Mouse (Mus musculus): ENCODE results near the gene Galnt10.

The Galnt10 gene

GRCm38 (mm10) chr11:57747294-57748080, 102.2 kb downstream of the Galnt10 start:
- DNase-seq = no peak

- DNase-seq = no peak
Observed at GRCm38 (mm10) chr11:57753538-57754203, 108.4 kb downstream of the Galnt10 start.

- no peak for DNase-seq
Observed at GRCm38 (mm10) chr11:57758621-57759020, 113.4 kb downstream of the Galnt10 start.

GRCm38 (mm10) chr11:57760509-57761058, 115.3 kb downstream of the Galnt10 start:
- no peak for DNase-seq

DNA sequence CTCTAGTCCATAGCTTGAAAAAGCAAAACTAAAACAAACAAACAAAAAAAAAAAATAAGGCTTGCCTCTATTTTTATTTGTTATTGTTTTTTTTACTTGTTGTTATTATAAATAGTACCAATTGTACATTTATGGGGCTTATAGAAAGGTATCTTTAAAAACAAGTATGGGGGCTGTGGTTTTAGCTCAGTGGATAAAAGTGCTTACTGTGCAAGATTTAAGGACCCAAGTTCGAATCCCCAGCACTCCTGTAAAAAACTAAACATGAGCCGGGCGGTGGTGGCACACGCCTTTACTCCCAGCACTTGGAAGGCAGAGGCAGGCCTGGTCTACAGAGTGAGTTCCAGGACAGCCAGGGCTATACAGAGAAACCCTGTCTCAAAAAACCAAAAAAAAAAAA, 116.1 kb downstream of the Galnt10 start:
- no peak for DNase-seq

- no peak for DNase-seq
Observed at GRCm38 (mm10) chr11:57764124-57764523, 118.9 kb downstream of the Galnt10 start.

DNA sequence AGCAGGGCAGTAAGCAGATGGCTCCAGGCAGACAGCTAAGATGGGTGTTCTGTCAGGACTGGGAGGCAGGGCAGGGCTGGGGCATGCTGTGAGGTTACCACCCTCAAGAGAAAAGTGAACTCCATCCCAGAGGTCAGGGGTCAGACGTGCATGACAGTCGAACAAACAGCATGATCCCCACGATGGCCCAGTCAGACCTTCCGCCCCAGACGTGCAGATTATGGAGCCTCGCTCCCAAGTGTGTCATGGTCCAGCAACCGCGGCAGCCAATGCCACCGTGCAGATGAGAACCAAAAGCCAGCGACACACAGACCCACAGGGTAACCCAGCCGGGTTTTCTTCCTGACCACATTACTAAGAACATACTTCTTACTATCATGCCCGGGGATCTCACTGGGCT, 121.4 kb downstream of the Galnt10 start:
- DNase-seq = no peak

DNA sequence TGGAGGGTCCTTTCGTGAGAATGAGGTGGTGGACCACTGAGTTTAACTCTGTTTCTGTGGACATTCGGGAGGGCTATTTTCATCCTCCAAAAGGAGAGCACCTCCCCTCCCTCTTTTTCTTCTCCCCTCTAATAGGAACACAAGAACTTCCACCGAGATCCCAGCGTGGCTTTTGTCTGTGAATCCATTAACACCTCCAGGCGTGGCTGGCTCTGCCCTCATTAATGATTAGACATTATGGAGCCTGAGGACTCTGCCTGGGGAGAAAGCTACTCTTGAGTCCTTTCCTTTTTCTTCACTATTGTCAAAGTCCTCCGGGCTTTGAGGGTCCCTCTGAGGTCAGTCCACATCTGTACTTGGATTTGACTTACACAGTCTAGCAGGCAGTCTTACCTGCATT, 121.9 kb downstream of the Galnt10 start:
- no peak for DNase-seq

DNA sequence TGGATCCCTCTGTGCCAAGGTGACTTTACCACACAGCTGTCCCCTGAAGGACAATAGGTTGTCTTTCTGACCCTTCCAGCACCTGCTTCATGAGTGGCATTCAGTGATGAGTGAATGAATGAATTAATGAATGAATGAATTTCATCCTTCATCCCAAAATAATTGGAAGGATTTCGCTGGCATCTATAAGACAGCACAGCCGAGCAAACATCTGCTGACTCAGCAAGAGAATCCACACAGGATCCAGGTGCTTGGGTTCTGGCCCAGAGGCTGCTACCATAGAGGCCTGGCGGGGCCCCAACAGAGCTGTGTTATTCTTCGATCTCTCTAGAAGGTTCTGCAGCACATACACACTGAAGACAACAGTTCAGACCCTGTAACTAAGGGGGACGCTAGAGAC, 125.5 kb downstream of the Galnt10 start:
- DNase-seq = no peak

GRCm38 (mm10) chr11:57771676-57772075, 126.4 kb downstream of the Galnt10 start:
- DNase-seq = peak; percentile 19

DNA sequence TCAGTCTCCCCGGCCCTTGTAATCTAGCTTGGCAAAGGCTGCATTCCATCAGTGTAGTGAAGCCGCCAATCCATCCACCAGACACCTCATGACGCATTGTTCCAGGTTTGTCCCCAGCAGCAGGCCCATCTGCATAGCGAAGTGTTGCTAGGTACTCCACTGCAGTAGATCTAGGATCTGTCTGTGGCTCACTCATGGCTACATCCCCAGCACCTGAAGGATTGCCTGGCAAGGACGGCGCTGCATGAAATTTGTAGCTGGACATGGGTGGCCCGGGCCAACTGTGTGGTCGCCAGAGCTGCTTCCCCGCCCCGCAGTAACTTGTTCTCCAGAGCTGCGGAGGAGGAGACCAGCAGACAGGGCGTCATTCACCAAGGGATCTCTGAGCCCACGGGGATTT, 128.2 kb downstream of the Galnt10 start:
- no peak for DNase-seq

DNA sequence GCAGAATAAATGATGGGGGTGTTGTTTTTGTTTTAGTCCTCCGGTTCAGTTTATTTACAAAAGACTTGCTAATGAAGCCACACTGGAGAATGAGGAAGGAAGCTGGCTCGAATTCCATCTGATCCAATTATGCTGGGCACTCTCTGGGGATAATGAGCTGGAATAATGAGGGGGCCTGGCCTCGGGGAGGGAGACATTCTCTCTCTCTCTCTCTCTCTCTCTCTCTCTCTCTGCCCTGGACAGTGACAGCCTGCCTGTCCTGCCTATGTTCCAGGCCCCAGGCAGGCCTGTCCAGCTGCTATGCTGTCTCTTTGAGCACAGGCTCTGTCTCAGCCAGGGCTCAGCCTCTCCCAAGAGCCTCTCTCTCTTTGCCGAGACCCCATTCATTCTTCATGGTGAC, 128.7 kb downstream of the Galnt10 start:
- DNase-seq = no peak

DNA sequence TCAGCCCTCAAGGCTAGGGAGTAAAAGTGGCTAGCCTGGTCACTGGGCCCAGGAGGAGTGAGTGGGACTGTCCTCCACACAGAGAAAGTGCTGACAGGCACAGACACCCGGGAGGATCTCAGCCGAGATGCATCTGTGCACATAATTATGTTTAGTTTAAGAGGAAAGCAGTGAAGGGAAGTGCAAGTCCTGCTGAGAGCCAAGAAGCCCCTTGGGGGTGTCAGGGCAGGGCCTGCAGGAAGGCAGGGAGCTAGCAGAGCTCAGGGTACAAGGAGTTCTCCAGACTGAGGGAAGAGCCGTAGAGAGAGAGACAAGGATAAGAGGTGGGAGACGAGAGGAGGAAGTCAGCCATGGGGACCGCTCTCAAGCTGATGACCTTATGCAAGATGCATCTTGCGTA, 130.6 kb downstream of the Galnt10 start:
- no peak for DNase-seq

- no peak for DNase-seq
Observed at GRCm38 (mm10) chr11:57776546-57776945, 131.3 kb downstream of the Galnt10 start.

- no peak for DNase-seq
Observed at GRCm38 (mm10) chr11:57778349-57778748, 133.1 kb downstream of the Galnt10 start.

GRCm38 (mm10) chr11:57779824-57780223, 134.6 kb downstream of the Galnt10 start:
- no peak for DNase-seq

DNA sequence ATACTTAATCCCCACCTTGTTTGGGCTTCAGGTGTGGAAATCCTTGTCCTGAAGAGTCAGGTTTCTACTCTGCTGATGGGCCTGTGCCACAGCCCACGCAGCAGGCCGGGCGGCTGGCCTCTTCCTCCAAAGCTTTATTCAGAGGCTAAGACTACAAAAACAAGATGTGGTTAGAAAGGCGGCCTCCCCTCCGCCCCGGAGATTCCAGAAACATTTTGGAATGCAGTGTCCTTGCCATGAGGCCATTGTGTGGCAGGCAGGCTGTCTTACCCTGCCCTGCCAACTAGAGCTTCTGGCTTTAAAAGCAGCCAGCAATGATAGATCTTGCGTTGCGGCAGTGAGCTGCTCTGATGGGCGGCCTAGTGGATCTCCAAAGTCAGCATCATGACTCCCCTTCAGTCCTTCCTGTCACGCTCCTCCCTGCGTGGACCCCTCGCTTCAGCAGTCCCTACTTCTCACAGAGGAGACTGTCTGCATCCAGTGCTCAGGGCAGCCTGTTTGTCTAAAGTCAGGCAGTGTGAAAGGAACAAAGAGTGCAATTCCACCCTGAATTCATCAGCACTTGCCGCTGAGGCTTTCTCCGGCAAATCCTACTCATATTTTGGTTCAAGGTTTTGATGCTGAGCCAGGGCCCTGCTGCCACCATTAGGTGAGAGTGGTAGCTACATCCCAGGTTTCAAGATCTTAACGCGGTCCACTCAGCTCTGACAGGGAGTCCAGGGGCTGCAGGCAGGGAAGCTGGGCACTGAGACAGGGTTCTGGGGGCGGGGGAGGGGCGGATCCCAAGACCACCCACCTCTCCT, 141.6 kb downstream of the Galnt10 start:
- peak; percentile 55 for DNase-seq

- DNase-seq = no peak
Observed at GRCm38 (mm10) chr11:57787913-57788312, 142.7 kb downstream of the Galnt10 start.

DNA sequence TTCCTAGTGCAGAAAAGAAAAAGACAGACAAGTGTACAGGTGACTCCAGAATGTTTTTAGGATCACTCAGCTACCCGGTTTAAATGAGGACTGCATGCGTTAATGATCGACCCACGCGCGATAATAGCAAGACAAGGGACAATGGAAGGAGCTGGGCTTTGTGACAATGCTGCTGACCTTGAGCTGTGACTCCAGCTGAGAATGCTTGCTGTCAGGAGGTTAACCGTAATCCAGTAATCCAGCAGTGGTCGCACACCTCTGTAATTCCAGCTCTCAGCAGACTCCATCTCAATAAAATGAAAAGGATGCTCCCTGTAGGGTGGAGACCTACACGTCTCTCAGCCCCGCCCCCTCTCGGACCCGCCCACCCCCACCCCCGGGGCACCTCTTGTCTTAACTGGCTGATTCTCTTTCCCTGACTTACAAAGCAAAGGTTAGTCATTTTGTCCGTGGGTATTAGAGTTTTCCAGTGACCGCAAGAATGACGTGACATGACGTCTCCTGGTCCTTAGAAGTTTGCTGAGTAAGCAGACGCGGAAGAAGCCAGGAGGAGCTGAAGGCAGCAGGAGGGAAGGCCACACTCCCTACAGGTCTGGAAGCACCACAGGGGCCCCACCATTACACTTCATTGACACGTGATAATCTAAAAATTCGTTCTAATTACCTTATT, 145.8 kb downstream of the Galnt10 start:
- no peak for DNase-seq

- no peak for DNase-seq
Observed at GRCm38 (mm10) chr11:57795086-57795485, 149.8 kb downstream of the Galnt10 start.

DNA sequence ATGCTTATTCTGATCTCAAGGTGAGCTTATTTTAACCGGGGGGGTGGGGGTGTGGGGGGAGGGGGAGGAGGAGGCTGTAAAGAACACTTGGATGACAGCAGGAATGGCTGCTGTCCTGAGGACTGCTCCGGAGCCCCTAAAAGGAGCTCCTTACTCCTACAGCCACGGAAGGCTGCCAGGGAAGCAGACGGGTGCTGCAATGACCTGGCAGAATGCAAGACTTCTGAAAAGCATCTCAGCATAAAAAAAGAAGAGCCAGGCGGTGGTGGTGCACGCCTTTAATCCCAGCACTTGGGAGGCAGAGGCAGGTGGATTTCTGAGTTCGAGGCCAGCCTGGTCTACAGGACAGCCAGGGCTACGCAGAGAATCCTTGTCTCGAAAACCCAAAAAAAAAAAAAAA, 152.6 kb downstream of the Galnt10 start:
- DNase-seq = no peak

DNA sequence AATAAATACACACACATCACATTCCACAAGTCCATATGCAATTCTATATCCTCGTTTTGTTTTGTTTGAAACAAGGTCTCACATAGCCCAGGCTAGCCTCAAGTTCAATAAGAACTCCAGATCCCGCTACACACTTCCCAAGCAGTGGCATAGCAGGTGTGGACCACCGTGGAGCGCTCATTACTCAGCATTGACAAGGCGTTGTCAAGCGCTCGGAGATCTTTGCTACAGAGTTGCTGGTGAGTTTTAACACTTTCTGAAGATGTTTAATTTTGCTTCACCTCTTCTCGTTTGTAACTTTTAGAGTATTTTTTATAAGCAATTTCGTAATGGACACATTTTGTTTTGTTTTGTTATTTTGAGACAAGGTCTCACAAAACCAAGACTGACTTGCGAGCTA, 154.2 kb downstream of the Galnt10 start:
- no peak for DNase-seq

All from cerebellum, adult 11-12 months (tissue).